Mouse (Mus musculus): Measurements from ENCODE around the gene Dpf2. TPM values are rescaled to one million over a fixed set of nuclear protein-coding genes. Genes with fewer than 3 reads are reported as not detected.

Dpf2 gene
- polyA plus RNA-seq, 1 experiment from 2014 or later: 117 TPM

DNA sequence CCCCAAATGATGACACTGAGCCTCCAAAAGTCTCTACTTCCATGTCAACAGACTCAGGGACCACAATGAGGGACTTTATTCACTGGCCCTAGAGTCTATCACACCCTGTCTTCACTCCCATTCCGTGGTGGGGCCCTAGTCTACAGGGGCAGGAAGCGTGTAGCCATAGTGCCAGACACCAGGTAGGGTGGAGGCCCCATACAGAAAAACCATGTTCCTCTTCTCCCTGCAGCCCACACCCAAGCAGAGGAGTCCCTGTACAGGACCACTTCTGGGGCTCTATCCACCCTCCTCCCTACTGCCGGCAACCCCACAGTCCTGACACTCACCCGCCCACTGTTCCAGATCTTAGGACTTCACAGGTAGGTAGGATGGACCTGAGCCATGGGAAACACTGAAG, 40.3 kb downstream of the Dpf2 start:
- Histone ChIP-seq H3K4me2 (no peak overlapping the region), H3K27ac (replicated peaks) (no peak overlapping the region), H3K4me1 (replicated peaks) (peaks cover 52% of the 10 kb centered on the region), H3K4me3 (no peak overlapping the region), H3K9ac (0 out of 2 replicates have a peak overlapping the region, but pooled peaks have one; percentile 86), H3K9me3 (no peaks in the 10 kb centered on the region), H3K36me3 (peaks cover 28% of the 10 kb centered on the region), H3K27me3 (no peaks in the 10 kb centered on the region)
- ATAC-seq (ENCODE audit: low read depth): no peak
- 92% methylated on average over 4 of the region's 4 CpGs for WGBS

- H3K36me3 ChIP-seq: peaks cover 36% of the 10 kb centered on the region
- H3K9ac ChIP-seq: peak overlapping the region; percentile 58
- peak overlapping the region; percentile 22; the same call in 1 of the 2 replicates for H3K4me2 ChIP-seq
- no peak overlapping the region for H3K4me3 ChIP-seq
- peak overlapping the region; percentile 74 for H3K27ac ChIP-seq (replicated peaks)
- no peaks in the 10 kb centered on the region for H3K27me3 ChIP-seq
- no peak for ATAC-seq (ENCODE audit: low read depth)
- H3K9me3 ChIP-seq: no peaks in the 10 kb centered on the region
- peaks cover 50% of the 10 kb centered on the region for H3K4me1 ChIP-seq (replicated peaks)
- 58% methylated on average over 6 of the region's 6 CpGs for WGBS
Measured at GRCm38 (mm10) chr19:5871683-5872082, 41.1 kb downstream of the Dpf2 start.

DNA sequence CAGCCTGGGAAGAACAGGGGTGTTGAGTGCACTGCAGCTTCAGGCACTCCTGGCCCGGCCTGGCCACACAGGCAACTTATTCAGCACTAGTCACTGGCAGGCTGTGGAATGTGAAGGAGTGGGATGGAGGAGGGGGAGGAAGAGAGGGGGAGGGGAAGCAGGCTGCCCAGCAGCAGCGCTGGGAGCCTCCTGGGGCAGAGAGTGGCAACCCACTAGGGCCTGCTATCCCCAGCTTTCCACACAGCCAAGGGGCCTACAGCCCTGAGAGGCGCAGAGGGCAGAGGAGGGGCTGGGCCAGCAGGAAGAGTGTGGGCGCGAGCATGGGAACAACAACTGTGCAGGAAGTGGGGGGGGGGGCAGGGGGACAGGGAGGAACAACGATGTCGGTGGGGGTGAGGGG, 41.5 kb downstream of the Dpf2 start:
- Histone ChIP-seq H3K4me2 (peak overlapping the region; percentile 22; the same call in 1 of the 2 replicates), H3K4me3 (no peak overlapping the region), H3K36me3 (peaks cover 41% of the 10 kb centered on the region), H3K9ac (peak overlapping the region; percentile 58), H3K9me3 (no peaks in the 10 kb centered on the region), H3K27me3 (no peaks in the 10 kb centered on the region), H3K4me1 (replicated peaks) (peaks cover 50% of the 10 kb centered on the region), H3K27ac (replicated peaks) (peak overlapping the region; percentile 74)
- peak; percentile 25; the same call in 1 of the 2 replicates for ATAC-seq (ENCODE audit: low read depth)
- WGBS: 12% methylated on average over 7 of the region's 7 CpGs

DNA sequence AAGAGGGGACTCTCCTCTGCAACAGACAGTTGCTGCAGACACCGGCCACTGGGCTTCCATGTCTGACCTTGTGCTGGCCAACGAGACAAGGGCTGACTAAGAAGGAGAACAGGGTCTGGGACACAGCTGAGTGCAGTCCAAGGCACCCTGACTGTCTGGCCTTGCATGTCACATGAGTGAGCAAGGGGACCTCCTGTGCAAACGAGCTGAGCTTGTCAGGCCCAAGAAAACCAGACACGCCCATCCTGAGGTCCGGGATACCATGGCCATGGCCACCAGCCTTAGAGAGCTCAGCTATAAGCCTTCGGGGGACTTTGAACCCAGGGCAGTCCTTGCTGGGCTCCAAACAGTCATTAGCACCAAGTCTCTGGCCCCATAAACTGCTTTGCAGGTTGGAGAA, 44.7 kb downstream of the Dpf2 start:
- 90% methylated on average over 6 of the region's 6 CpGs for WGBS
- no peak for ATAC-seq (ENCODE audit: low read depth)
- Histone ChIP-seq H3K4me2 (no peak overlapping the region), H3K9ac (no peak overlapping the region), H3K4me1 (replicated peaks) (peaks cover 27% of the 10 kb centered on the region), H3K36me3 (peaks cover 72% of the 10 kb centered on the region), H3K4me3 (no peak overlapping the region), H3K9me3 (no peaks in the 10 kb centered on the region), H3K27me3 (no peaks in the 10 kb centered on the region), H3K27ac (replicated peaks) (no peak overlapping the region)

- Histone ChIP-seq H3K4me1 (replicated peaks) (no peaks in the 10 kb centered on the region), H3K9ac (no peak overlapping the region), H3K4me2 (no peak overlapping the region), H3K27me3 (no peaks in the 10 kb centered on the region), H3K36me3 (peaks cover 97% of the 10 kb centered on the region), H3K4me3 (no peak overlapping the region), H3K27ac (replicated peaks) (no peak overlapping the region), H3K9me3 (no peaks in the 10 kb centered on the region)
- 94% methylated on average over 20 of the region's 20 CpGs for WGBS
- no peak for ATAC-seq (ENCODE audit: low read depth)
Measured at GRCm38 (mm10) chr19:5864710-5865398, 48.0 kb downstream of the Dpf2 start.

- no peak for ATAC-seq (ENCODE audit: low read depth)
- Histone ChIP-seq H3K4me3 (no peak overlapping the region), H3K4me2 (no peak overlapping the region), H3K27me3 (no peaks in the 10 kb centered on the region), H3K4me1 (replicated peaks) (no peaks in the 10 kb centered on the region), H3K9me3 (no peaks in the 10 kb centered on the region), H3K27ac (replicated peaks) (no peak overlapping the region), H3K9ac (no peak overlapping the region), H3K36me3 (peaks cover 98% of the 10 kb centered on the region)
- WGBS: 93% methylated on average over 5 of the region's 5 CpGs
Measured at GRCm38 (mm10) chr19:5863776-5864175, 49.0 kb downstream of the Dpf2 start.

- H3K9ac ChIP-seq: no peak overlapping the region
- no peak for ATAC-seq (ENCODE audit: low read depth)
- no peak overlapping the region for H3K4me2 ChIP-seq
- no peaks in the 10 kb centered on the region for H3K4me1 ChIP-seq (replicated peaks)
- peaks cover 99% of the 10 kb centered on the region for H3K36me3 ChIP-seq
- no peak overlapping the region for H3K27ac ChIP-seq (replicated peaks)
- H3K4me3 ChIP-seq: no peak overlapping the region
- WGBS: 96% methylated on average over 14 of the region's 14 CpGs
- no peaks in the 10 kb centered on the region for H3K9me3 ChIP-seq
- no peaks in the 10 kb centered on the region for H3K27me3 ChIP-seq
Measured at GRCm38 (mm10) chr19:5862335-5863085, 50.3 kb downstream of the Dpf2 start.

GRCm38 (mm10) chr19:5856604-5857003, 56.2 kb downstream of the Dpf2 start:
- H3K9ac ChIP-seq: 0 out of 2 replicates have a peak overlapping the region, but pooled peaks have one; percentile 2
- no peaks in the 10 kb centered on the region for H3K27me3 ChIP-seq
- no peak overlapping the region for H3K27ac ChIP-seq (replicated peaks)
- H3K9me3 ChIP-seq: no peaks in the 10 kb centered on the region
- no peaks in the 10 kb centered on the region for H3K4me1 ChIP-seq (replicated peaks)
- ATAC-seq (ENCODE audit: low read depth): no peak
- H3K36me3 ChIP-seq: peaks cover 86% of the 10 kb centered on the region
- H3K4me3 ChIP-seq: no peak overlapping the region
- H3K4me2 ChIP-seq: no peak overlapping the region
- WGBS: 81% methylated on average over 9 of the region's 9 CpGs

DNA sequence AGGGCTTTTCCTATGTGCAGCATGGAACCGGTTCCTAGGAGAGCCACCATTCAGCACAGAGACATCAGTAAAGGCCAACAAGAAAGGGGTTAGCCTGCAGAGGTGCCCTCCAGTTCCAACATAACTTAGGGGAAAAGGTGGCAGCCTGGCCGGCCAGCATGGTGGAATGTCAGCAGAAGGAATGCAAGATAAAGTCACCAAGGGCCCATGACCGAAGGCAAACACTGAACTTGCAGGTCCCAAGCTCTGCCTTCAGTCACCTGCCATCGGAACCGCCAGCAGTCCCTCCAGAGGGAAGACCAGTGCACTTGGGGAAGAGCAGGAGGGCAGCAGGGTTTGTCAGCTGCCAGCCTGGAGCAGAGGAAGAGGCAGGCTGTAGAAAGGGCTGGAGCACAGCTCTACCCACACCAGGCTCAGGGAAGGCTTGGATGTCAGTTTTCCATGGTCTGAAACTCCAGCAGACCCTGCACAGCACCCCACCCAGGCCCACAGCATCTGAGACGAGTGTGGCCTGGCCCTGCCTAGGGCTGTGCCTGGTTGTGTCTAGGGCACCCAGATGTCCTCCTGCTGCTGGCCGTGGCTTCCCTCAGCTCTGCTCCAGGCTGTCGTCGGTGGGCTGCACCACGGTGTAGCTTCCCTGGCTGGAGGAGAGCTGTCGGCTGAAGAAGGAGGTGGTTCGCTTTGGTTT, 60.6 kb downstream of the Dpf2 start:
- peaks cover 42% of the 10 kb centered on the region for H3K36me3 ChIP-seq
- H3K4me3 ChIP-seq: no peak overlapping the region
- no peaks in the 10 kb centered on the region for H3K9me3 ChIP-seq
- H3K9ac ChIP-seq: peak overlapping the region; percentile 22; the same call in 1 of the 2 replicates
- ATAC-seq (ENCODE audit: low read depth): no peak
- peaks cover 33% of the 10 kb centered on the region for H3K4me1 ChIP-seq (replicated peaks)
- no peak overlapping the region for H3K27ac ChIP-seq (replicated peaks)
- 87% methylated on average over 12 of the region's 12 CpGs for WGBS
- H3K27me3 ChIP-seq: no peaks in the 10 kb centered on the region
- no peak overlapping the region for H3K4me2 ChIP-seq

- no peaks in the 10 kb centered on the region for H3K9me3 ChIP-seq
- H3K4me1 ChIP-seq (replicated peaks): peaks cover 40% of the 10 kb centered on the region
- H3K9ac ChIP-seq: peak overlapping the region; percentile 41; the same call in 1 of the 2 replicates
- H3K27me3 ChIP-seq: no peaks in the 10 kb centered on the region
- H3K4me2 ChIP-seq: no peak overlapping the region
- 67% methylated on average over 5 of the region's 5 CpGs for WGBS
- H3K36me3 ChIP-seq: peaks cover 37% of the 10 kb centered on the region
- no peak overlapping the region for H3K4me3 ChIP-seq
- no peak for ATAC-seq (ENCODE audit: low read depth)
- H3K27ac ChIP-seq (replicated peaks): no peak overlapping the region
Measured at GRCm38 (mm10) chr19:5851481-5851971, 61.3 kb downstream of the Dpf2 start.

GRCm38 (mm10) chr19:5850860-5851259, 62.0 kb downstream of the Dpf2 start:
- WGBS: 89% methylated on average over 3 of the region's 3 CpGs
- ATAC-seq (ENCODE audit: low read depth): no peak
- Histone ChIP-seq H3K27ac (replicated peaks) (no peak overlapping the region), H3K4me1 (replicated peaks) (peaks cover 46% of the 10 kb centered on the region), H3K9ac (no peak overlapping the region), H3K4me3 (no peak overlapping the region), H3K27me3 (no peaks in the 10 kb centered on the region), H3K4me2 (no peak overlapping the region), H3K9me3 (no peaks in the 10 kb centered on the region), H3K36me3 (peaks cover 30% of the 10 kb centered on the region)
